Comparison of ENCODE assay signal across 28 mouse cellular contexts in genomic region chr7:64609866-64610265, GRCm38 (mm10).
"Had no signal": no experiment of that assay in that cellular context is flagged by ENCODE, and none has a peak within 500 bp of the region (broad histone marks: within the 10 kb centered on the region; RNA-seq: fewer than 3 reads in every experiment).

No protein-coding gene starts in this region.

- H3K4me3 ChIP-seq: limb, embryonic 10.5 days; limb, embryonic 12.5 days; limb, embryonic 13.5 days; limb, embryonic 15.5 days; liver, embryonic 12.5 days; liver, embryonic 13.5 days; liver, embryonic 15.5 days; lung, embryonic 15.5 days; megakaryocyte, embryonic 14.5 days; midbrain, embryonic 10.5 days; midbrain, embryonic 12.5 days; midbrain, embryonic 13.5 days; midbrain, embryonic 15.5 days; myocyte; neural tube, embryonic 12.5 days had no signal

- H3K27me3 ChIP-seq: limb, embryonic 12.5 days; limb, embryonic 13.5 days; limb, embryonic 15.5 days; liver, embryonic 12.5 days; liver, embryonic 13.5 days; liver, embryonic 15.5 days; lung, embryonic 15.5 days; megakaryocyte, embryonic 14.5 days; midbrain, embryonic 12.5 days; midbrain, embryonic 13.5 days; midbrain, embryonic 15.5 days; neural tube, embryonic 12.5 days had no signal

- DNase-seq: left cerebral cortex, postnatal 4 days; liver; liver, embryonic 13.5 days; liver, postnatal 0 days; lung, adult 18-20 months; lung, adult 2 months; lung, embryonic 14.5 days; lung, postnatal 10 days; lung, postnatal 14 days; lung, postnatal 36 days; lung, postnatal 4 days; midbrain, embryonic 14.5 days had no signal

- H3K27ac ChIP-seq: limb, embryonic 10.5 days; limb, embryonic 12.5 days; limb, embryonic 13.5 days; limb, embryonic 15.5 days; liver, embryonic 12.5 days; liver, embryonic 13.5 days; liver, embryonic 14.5 days; liver, embryonic 15.5 days; lung, embryonic 15.5 days; macrophage; midbrain, embryonic 10.5 days; midbrain, embryonic 12.5 days; midbrain, embryonic 13.5 days; midbrain, embryonic 15.5 days; neural tube, embryonic 12.5 days had no signal

- H3K4me1 ChIP-seq: limb, embryonic 10.5 days; limb, embryonic 12.5 days; limb, embryonic 13.5 days; limb, embryonic 15.5 days; liver, embryonic 12.5 days; liver, embryonic 13.5 days; liver, embryonic 15.5 days; lung, embryonic 15.5 days; megakaryocyte, embryonic 14.5 days; midbrain, embryonic 10.5 days; midbrain, embryonic 12.5 days; midbrain, embryonic 13.5 days; midbrain, embryonic 15.5 days; neural tube, embryonic 12.5 days had no signal
